Mouse (Mus musculus) midbrain, embryonic 14.5 days (tissue): ENCODE measurements around the gene Tex38. TPM values are rescaled to one million over a fixed set of nuclear protein-coding genes. Genes with fewer than 3 reads are reported as not detected.

ENCODE experiments used
- ATAC-seq: fragments of 200-750 bp; cut with Nextera tagmentation; 2 replicates; pipeline ENCODE4 v1.8.0; 2017; ENCODE audit warnings: moderate number of reproducible peaks, moderate library complexity; ENCODE audit not compliant: low FRiP score, low TSS enrichment
- DNase-seq: peaks from one replicate; pipeline ENCODE4 v3.0.0-alpha.2; 2015
- H3K27ac ChIP-seq: fragments of 300-500 bp; sonication (generic); replicated peaks from 2 replicates; pipeline ENCODE4 v1.5.1; 2014; ENCODE audit warnings: mild to moderate bottlenecking, low read depth, low read length, moderate library complexity
- H3K27me3 ChIP-seq: fragments of 300-500 bp; sonication (generic); 2 replicates; pipeline ENCODE4 v1.6.1; 2014; ENCODE audit warnings: low read length, control low read depth, mixed read lengths; ENCODE audit not compliant: control insufficient read depth, insufficient read depth
- H3K36me3 ChIP-seq: fragments of 300-500 bp; sonication (generic); 2 replicates; pipeline ENCODE4 v1.6.1; 2014; ENCODE audit warnings: low read length, control low read depth; ENCODE audit not compliant: control insufficient read depth, insufficient read depth
- H3K4me1 ChIP-seq: fragments of 300-500 bp; sonication (generic); 2 replicates; pipeline ENCODE4 v1.6.1; 2014; ENCODE audit warnings: mild to moderate bottlenecking, antibody characterized with exemption, low read length, control low read depth; ENCODE audit not compliant: control insufficient read depth, insufficient read depth
- H3K4me2 ChIP-seq: fragments of 300-500 bp; sonication (generic); 2 replicates; pipeline ENCODE4 v1.6.1; 2014; ENCODE audit warnings: mild to moderate bottlenecking, low read length, moderate library complexity
- H3K4me3 ChIP-seq: fragments of 300-500 bp; sonication (generic); replicated peaks from 2 replicates; pipeline ENCODE4 v1.5.1; 2014; ENCODE audit warnings: low read depth, low read length
- H3K9ac ChIP-seq: fragments of 300-500 bp; sonication (generic); replicated peaks from 2 replicates; pipeline ENCODE4 v1.6.1; 2014; ENCODE audit warnings: mild to moderate bottlenecking, low read length, moderate library complexity
- H3K9me3 ChIP-seq: fragments of 300-500 bp; sonication (generic); 2 replicates; pipeline ENCODE4 v1.6.1; 2016; ENCODE audit warnings: low read length, control low read depth, mixed read lengths; ENCODE audit not compliant: control insufficient read depth
- WGBS: fragments of 180-500 bp; shearing (Covaris S2); extraction: QIAGEN DNeasy Blood & Tissue Kit; methylation state at CpG from one replicate; pipeline ENCODE4 v1.1.7; 2014; 5-methylcytosine and 5-hydroxymethylcytosine counted together
- polyA plus RNA-seq: library from polyadenylated mRNA; unstranded; fragments of >200 nt; fragmentation: Nextera tagmentation; extraction: Ambion mirVana; gene quantifications from 2 replicates; pipeline ENCODE4 v1.2.1, GENCODE M21; 2014

The Tex38 gene
- polyA plus RNA-seq, 1 experiment from 2014 or later = 0.37 TPM

DNA sequence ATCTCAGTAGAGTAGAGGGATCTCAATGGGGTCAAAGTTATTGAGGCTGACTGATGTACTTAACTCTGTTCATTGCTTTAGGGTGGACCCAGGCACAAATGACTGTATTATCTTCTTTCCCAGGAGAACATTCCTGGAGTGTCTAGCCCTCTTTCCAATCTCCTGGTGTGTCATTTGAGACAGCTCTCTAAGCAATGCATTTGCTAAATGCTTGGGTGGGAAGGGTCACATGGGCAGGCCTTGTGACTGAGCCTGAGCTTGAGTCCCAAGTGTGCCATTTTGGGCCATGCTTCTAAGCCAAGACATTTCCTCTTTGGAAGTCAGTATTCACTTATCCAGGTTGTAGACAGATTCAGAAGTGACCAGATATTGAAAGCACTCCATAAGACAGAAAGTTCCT is 40.6 kb upstream of the Tex38 start:
- Histone ChIP-seq H3K4me1 (no peaks in the 10 kb centered on the region), H3K36me3 (0 out of 2 replicates have a peak, but pooled peaks cover 1% of the 10 kb centered on the region), H3K27me3 (no peaks in the 10 kb centered on the region), H3K9me3 (no peaks in the 10 kb centered on the region), H3K9ac (no peak overlapping the region), H3K4me2 (no peak overlapping the region), H3K4me3 (no peak overlapping the region), H3K27ac (no peak overlapping the region)
- ATAC-seq (no peak), DNase-seq (no peak)

GRCm38 (mm10) chr4:115820944-115821343 is 40.1 kb upstream of the Tex38 start:
- WGBS = 69% methylated on average over 3 of the region's 3 CpGs
- Histone ChIP-seq H3K27me3 (no peaks in the 10 kb centered on the region), H3K27ac (no peak overlapping the region), H3K36me3 (0 out of 2 replicates have a peak, but pooled peaks cover 3% of the 10 kb centered on the region), H3K9ac (no peak overlapping the region), H3K4me1 (no peaks in the 10 kb centered on the region), H3K9me3 (no peaks in the 10 kb centered on the region), H3K4me2 (no peak overlapping the region), H3K4me3 (no peak overlapping the region)
- no peak for DNase-seq
- ATAC-seq = no peak

- WGBS = 83% methylated on average over 3 of the region's 3 CpGs
- no peaks in the 10 kb centered on the region for H3K4me1 ChIP-seq
Measured at GRCm38 (mm10) chr4:115820199-115820598, 39.4 kb upstream of the Tex38 start.

GRCm38 (mm10) chr4:115815606-115816005 is 34.8 kb upstream of the Tex38 start:
- Histone ChIP-seq H3K4me2 (no peak overlapping the region), H3K4me1 (no peaks in the 10 kb centered on the region), H3K4me3 (no peak overlapping the region), H3K27ac (no peak overlapping the region), H3K9me3 (no peaks in the 10 kb centered on the region), H3K9ac (no peak overlapping the region), H3K27me3 (no peaks in the 10 kb centered on the region), H3K36me3 (peaks cover 16% of the 10 kb centered on the region)
- 95% methylated on average over 5 of the region's 5 CpGs for WGBS
- DNase-seq = no peak
- no peak for ATAC-seq

More at GRCm38 (mm10) chr4:115820199-115820598, 39.4 kb upstream of the Tex38 start:
- Histone ChIP-seq H3K9ac (no peak overlapping the region), H3K27ac (no peak overlapping the region), H3K27me3 (no peaks in the 10 kb centered on the region), H3K4me2 (no peak overlapping the region), H3K9me3 (no peaks in the 10 kb centered on the region), H3K36me3 (0 out of 2 replicates have a peak, but pooled peaks cover 3% of the 10 kb centered on the region), H3K4me3 (no peak overlapping the region)
- ATAC-seq (no peak), DNase-seq (no peak)

DNA sequence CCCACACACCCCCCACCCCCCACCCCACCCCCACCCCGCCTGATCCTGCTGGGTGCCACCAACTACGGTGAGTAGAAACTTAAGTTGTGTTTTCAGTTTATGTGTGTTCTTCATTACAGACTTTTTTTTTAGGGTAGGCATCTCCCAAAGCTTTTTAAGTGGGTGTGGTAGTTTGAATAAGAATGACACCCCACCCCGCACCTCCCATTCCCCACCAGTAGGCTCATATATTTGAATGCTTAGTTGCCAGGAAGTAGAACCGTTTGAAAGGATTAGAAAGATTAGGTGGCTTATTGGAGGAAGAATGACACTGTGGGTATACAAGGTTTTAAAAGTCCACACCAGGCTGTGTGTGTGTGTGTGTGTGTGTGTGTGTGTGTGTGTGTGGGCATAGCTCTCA is 31.5 kb upstream of the Tex38 start:
- no peaks in the 10 kb centered on the region for H3K27me3 ChIP-seq
- ATAC-seq = no peak

GRCm38 (mm10) chr4:115799981-115800380 is 19.2 kb upstream of the Tex38 start:
- DNase-seq (no peak), ATAC-seq (no peak)
- WGBS = 79% methylated on average over 3 of the region's 3 CpGs
- H3K4me3 ChIP-seq = no peak overlapping the region
- H3K9ac ChIP-seq = no peak overlapping the region
- no peak overlapping the region for H3K4me2 ChIP-seq
- H3K9me3 ChIP-seq = no peaks in the 10 kb centered on the region
- peaks cover 63% of the 10 kb centered on the region for H3K36me3 ChIP-seq
- H3K27me3 ChIP-seq = no peaks in the 10 kb centered on the region
- no peak overlapping the region for H3K27ac ChIP-seq
- no peaks in the 10 kb centered on the region for H3K4me1 ChIP-seq

More for the DNA sequence above, 31.5 kb upstream of the Tex38 start:
- Histone ChIP-seq H3K36me3 (peaks cover 22% of the 10 kb centered on the region), H3K4me1 (no peaks in the 10 kb centered on the region), H3K4me3 (no peak overlapping the region), H3K9ac (no peak overlapping the region), H3K9me3 (no peaks in the 10 kb centered on the region), H3K4me2 (no peak overlapping the region), H3K27ac (no peak overlapping the region)
- 80% methylated on average over 4 of the region's 4 CpGs for WGBS
- DNase-seq = no peak

- H3K9ac ChIP-seq = no peak overlapping the region
- no peaks in the 10 kb centered on the region for H3K9me3 ChIP-seq
- no peak overlapping the region for H3K4me3 ChIP-seq
- no peak for DNase-seq
- ATAC-seq = no peak
- no peak overlapping the region for H3K27ac ChIP-seq
- H3K4me2 ChIP-seq = no peak overlapping the region
- no peaks in the 10 kb centered on the region for H3K4me1 ChIP-seq
- WGBS = 96% methylated on average over 3 of the region's 3 CpGs
- H3K36me3 ChIP-seq = peaks cover 73% of the 10 kb centered on the region
- H3K27me3 ChIP-seq = no peaks in the 10 kb centered on the region
Measured at GRCm38 (mm10) chr4:115795360-115795759, 14.5 kb upstream of the Tex38 start.

DNA sequence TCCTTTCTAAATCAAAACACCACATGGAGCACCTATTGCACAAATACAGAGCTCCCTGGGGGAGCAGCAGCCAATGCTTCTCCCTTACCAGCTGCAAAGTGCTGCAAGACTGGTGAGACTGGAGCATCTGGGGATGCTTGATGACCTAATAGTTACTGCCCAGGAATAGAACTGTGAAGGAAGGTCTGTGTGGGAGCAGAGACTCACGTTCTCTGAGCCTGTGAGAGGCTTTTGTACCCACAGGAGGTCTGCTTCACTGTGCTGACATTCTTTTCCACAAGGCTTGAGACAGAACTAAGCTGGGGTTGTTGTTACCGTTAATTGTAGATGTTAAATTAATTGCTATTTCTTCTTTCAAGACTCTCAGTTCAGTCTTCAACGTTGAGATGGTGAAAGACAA is 10.0 kb upstream of the Tex38 start:
- H3K27ac ChIP-seq = no peak overlapping the region
- H3K9me3 ChIP-seq = no peaks in the 10 kb centered on the region
- no peak overlapping the region for H3K4me3 ChIP-seq
- DNase-seq (no peak), ATAC-seq (no peak)
- no peak overlapping the region for H3K9ac ChIP-seq
- no peak overlapping the region for H3K4me2 ChIP-seq
- H3K27me3 ChIP-seq = no peaks in the 10 kb centered on the region
- H3K4me1 ChIP-seq = no peaks in the 10 kb centered on the region
- WGBS = 87% methylated on average over 3 of the region's 3 CpGs
- H3K36me3 ChIP-seq = peaks cover 60% of the 10 kb centered on the region

DNA sequence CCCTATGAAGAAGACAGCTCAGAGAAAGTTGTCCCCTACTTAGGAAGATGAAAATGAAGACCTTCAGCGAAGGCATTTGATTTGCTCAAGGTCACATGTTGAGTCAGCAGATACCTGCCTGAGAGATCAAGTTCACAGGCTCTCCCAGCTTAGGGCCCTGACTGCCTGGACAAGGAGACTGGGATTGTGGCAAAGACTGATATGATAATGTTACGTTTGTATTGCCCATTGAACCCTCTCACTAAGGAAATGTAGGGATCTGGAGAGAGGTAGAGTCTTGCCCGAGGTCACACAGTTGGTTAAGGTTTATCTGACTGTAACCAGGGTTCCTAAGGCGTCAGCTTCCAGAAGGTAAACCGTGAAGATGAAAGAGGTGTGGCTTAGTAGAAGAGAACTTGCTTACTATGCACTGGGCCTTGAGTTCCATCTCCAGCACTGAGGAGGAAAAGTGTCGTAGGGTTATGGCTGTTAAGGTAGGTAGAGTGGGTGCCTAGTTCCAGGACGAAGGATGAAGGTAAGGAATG is 4.8 kb upstream of the Tex38 start:
- Histone ChIP-seq H3K27ac (0 out of 2 replicates have a peak overlapping the region, but pooled peaks have one; percentile 57), H3K36me3 (peaks cover 27% of the 10 kb centered on the region), H3K27me3 (no peaks in the 10 kb centered on the region), H3K4me3 (peak overlapping the region; percentile 63), H3K9ac (peak overlapping the region; percentile 80), H3K4me1 (peaks cover 9% of the 10 kb centered on the region; the same call in 1 of the 2 replicates), H3K9me3 (no peaks in the 10 kb centered on the region), H3K4me2 (peak overlapping the region; percentile 76)
- WGBS = 61% methylated on average over 7 of the region's 7 CpGs
- ATAC-seq (no peak), DNase-seq (no peak)
